Mouse (Mus musculus) ES-E14 (cell line): ENCODE measurements around the gene Mms22l.

Experiments
- MAFK ChIP-seq: IDR thresholded peaks from 2 replicates; pipeline ENCODE4 v1.6.1; 2014; ENCODE audit warnings: mild to moderate bottlenecking, low read depth, low read length, inconsistent platforms; ENCODE audit not compliant: insufficient read depth
- ZC3H11A ChIP-seq: IDR thresholded peaks from 2 replicates; pipeline ENCODE4 v1.6.1; 2012; ENCODE audit warnings: low read depth, mild to moderate bottlenecking, inconsistent platforms, low read length, borderline replicate concordance
- ZNF384 ChIP-seq: IDR thresholded peaks from 2 replicates; pipeline ENCODE4 v1.6.1; 2012; ENCODE audit warnings: low read depth, low read length, inconsistent platforms

- no peak for TF ChIP-seq ZNF384
- no peak for TF ChIP-seq ZC3H11A
- TF ChIP-seq MAFK = no peak
These were observed 48.5 kb downstream of the Mms22l start for GRCm38 (mm10) chr4:24544677-24545151.
